Mouse (Mus musculus) hindbrain, embryonic 10.5 days (tissue): ENCODE data around the gene Slfn14. TPM values are rescaled to one million over a fixed set of nuclear protein-coding genes. Genes with fewer than 3 reads are reported as not detected.
A peak's percentile ranks its signal among the peaks of the same experiment; 100 is the strongest.

ENCODE experiments used
- DNase-seq: peaks from one replicate; pipeline ENCODE4 v3.0.0-alpha.2; 2017; ENCODE audit warnings: low spot score
- H3K27ac ChIP-seq: fragments of 300-500 bp; sonication (generic); 2 replicates; pipeline ENCODE4 v1.5.1; 2016; ENCODE audit warnings: mild to moderate bottlenecking, moderate library complexity
- H3K27me3 ChIP-seq: fragments of 300-500 bp; sonication (generic); 2 replicates; pipeline ENCODE4 v1.6.1; 2016; ENCODE audit warnings: mild to moderate bottlenecking; ENCODE audit not compliant: poor library complexity, insufficient read depth, severe bottlenecking
- H3K36me3 ChIP-seq: fragments of 300-500 bp; sonication (generic); 2 replicates; pipeline ENCODE4 v1.6.1; 2016; ENCODE audit warnings: mild to moderate bottlenecking, moderate library complexity
- H3K4me1 ChIP-seq: fragments of 300-500 bp; sonication (generic); replicated peaks from 2 replicates; pipeline ENCODE4 v1.6.1; 2016; ENCODE audit warnings: mild to moderate bottlenecking
- H3K4me3 ChIP-seq: fragments of 300-500 bp; sonication (generic); 2 replicates; pipeline ENCODE4 v1.5.1; 2016; ENCODE audit warnings: mild to moderate bottlenecking, moderate library complexity
- H3K9me3 ChIP-seq: fragments of 300-500 bp; sonication (generic); 2 replicates; pipeline ENCODE4 v1.6.1; 2016; ENCODE audit warnings: mild to moderate bottlenecking, moderate library complexity
- WGBS: fragments of 180-500 bp; shearing (Covaris S2); methylation state at CpG from one replicate; pipeline ENCODE4 v1.1.7; 2016; 5-methylcytosine and 5-hydroxymethylcytosine counted together
- polyA plus RNA-seq: library from polyadenylated mRNA; unstranded; fragments of >200 nt; fragmentation: Nextera tagmentation; extraction: Ambion mirVana; gene quantifications from 2 replicates; pipeline ENCODE4 v1.2.1, GENCODE M21; 2016

Gene Slfn14
- polyA plus RNA-seq, 1 experiment from 2014 or later = 0.30 TPM

DNA sequence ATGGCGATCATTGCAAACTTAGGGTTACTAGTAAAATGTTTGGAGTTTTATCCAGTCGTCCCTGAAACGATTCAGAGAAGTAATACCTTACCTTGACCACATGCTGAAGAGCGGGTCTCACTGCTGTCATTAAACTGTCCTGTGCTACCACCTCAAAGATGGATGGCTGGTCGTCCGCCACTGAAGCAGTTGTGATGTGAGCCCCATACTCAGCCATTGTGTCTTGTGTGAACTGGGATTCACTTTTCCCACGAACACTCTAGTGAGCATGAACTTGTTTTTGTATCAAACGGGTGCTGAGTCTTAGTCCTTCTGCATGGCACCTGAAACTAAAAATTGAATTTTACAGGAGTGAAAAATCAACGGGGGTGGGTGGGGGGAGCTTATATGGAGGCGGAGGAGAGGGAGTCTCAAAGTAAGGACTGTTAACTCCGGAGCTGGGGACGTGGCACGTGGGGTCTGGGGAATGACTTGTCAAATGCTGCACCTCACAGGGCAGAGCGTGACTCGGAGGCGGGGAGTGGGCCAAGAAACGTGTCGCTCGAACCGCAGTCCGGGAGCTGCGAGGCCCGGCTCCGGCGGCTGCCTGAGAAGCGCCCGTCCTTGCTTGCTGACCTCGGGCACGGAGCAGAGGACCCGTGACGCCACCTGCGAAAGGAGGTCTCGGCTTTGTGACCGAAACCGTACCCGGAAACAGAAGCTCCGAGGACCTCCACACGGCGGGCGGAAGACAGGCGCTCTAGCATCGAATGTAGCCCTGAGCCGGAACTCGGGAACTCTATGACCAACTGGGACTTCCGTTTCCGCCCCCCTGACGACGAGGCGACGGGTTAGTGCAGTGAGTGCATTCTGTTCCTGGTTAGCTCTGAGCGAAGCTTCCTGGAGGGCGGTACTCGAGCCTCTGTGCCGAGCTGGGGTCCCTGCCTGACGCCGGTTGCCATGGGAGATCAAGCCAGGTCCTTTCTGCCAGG, 12.0 kb upstream of the Slfn14 start, which contains the start of gene Ap2b1:
TSS of gene Ap2b1 (plus strand) at position 800 of the 971 bp plus-strand sequence.
- no peaks in the 10 kb centered on the region for H3K27me3 ChIP-seq
- peak within 1 kb of the TSS; percentile 93 for H3K27ac ChIP-seq
- DNase-seq = peak; percentile 94
- no peaks in the 10 kb centered on the region for H3K9me3 ChIP-seq
- peak within 1 kb of the TSS; percentile 79 for H3K4me3 ChIP-seq
- WGBS = 3% methylated on average over 56 of the region's 56 CpGs
- peaks cover 29% of the 10 kb centered on the region for H3K4me1 ChIP-seq
- H3K36me3 ChIP-seq = peaks cover 36% of the 10 kb centered on the region

DNA sequence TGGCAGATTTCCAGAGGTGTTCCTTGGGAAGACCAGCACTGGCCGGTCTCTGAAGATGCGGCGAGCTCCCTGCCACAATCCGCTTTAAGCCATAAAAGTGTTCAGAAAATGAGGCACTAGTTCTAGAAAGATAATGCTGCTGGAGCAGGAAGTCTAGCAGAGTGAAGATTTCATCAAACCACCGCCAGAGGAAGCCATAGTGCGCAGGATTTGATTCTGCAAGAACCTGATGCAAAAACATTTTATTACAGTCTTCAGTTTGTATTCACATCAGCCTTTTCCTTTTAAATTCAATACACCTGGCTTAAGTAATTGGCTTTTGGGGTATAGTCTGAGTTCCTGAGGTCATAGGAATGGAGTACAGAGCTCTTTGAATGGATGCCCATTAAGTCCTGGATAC, 11.3 kb upstream of the Slfn14 start:
- no peaks in the 10 kb centered on the region for H3K9me3 ChIP-seq
- H3K4me3 ChIP-seq = peak overlapping the region; percentile 79
- no peak for DNase-seq
- no peaks in the 10 kb centered on the region for H3K27me3 ChIP-seq
- H3K27ac ChIP-seq = peak overlapping the region; percentile 93
- 81% methylated on average over 6 of the region's 6 CpGs for WGBS
- peaks cover 36% of the 10 kb centered on the region for H3K36me3 ChIP-seq
- peaks cover 34% of the 10 kb centered on the region for H3K4me1 ChIP-seq

DNA sequence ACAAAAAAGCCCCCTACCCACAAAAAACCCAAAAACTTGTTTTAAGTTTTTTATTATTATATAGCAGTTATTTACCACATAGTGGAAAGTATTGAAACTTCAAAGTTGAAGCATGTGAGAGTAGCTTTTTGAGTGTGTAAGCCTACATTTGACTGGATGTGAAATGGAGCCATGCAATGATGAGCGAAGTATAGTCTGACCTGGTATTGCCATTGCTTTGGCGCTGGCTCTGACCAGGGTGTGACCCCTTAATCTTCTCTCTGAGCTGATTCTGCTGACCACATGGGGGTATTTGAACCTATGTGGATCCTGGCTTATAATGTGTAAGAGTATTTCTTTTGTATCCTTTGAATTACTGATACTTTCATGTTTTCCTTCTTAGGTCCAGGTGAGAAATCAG, 7.6 kb upstream of the Slfn14 start:
- WGBS = 95% methylated on average over 2 of the region's 2 CpGs
- H3K4me3 ChIP-seq = peak overlapping the region; percentile 75; the same call in 1 of the 2 replicates

DNA sequence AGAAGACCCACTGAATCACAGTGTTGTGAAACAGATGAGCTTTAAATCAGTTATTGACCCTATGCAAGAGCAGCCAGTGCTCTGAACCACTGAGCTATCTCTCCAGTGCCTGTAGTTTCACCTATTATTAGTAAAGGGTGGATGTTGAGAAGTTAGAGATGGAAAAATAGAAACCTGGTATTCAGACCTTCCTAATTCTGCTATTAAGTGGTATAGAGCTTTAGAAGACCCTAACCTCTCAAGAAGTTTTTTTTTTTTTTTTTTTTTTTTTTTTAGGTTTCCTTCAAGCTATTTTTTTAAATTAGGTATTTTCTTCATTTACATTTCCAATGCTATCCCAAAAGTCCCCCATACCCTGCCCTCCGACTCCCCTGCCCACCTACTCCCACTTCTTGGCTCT, 6.7 kb upstream of the Slfn14 start:
- Histone ChIP-seq H3K9me3 (no peaks in the 10 kb centered on the region), H3K27me3 (no peaks in the 10 kb centered on the region), H3K27ac (no peak overlapping the region), H3K4me3 (peak overlapping the region; percentile 75), H3K4me1 (peaks cover 40% of the 10 kb centered on the region), H3K36me3 (peaks cover 36% of the 10 kb centered on the region)
- DNase-seq = no peak
- WGBS = 88% methylated on average over 1 of the region's 1 CpGs

More for the DNA sequence above, 7.6 kb upstream of the Slfn14 start:
- DNase-seq = no peak
- Histone ChIP-seq H3K27ac (no peak overlapping the region), H3K27me3 (no peaks in the 10 kb centered on the region), H3K36me3 (peaks cover 36% of the 10 kb centered on the region), H3K4me1 (peaks cover 42% of the 10 kb centered on the region), H3K9me3 (no peaks in the 10 kb centered on the region)

DNA sequence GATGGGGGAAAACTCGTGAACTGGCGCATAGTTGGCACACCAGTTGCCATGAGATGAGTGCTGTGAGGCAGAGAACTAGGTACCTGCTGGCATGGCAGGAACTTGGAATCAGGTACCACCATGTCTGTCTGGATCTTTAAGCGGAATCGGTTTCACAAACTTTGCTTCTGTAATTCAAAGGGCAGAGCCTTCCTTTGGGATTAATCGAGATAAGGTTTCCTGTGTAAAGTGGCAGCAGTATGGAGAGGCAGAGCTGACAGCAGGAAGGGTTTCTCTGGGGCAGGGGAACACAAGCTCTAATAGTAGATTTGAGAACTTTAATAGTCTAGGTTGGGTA, 5.7 kb upstream of the Slfn14 start:
- Histone ChIP-seq H3K4me1 (peaks cover 30% of the 10 kb centered on the region), H3K4me3 (peak overlapping the region; percentile 75), H3K27ac (peak overlapping the region; percentile 93), H3K27me3 (no peaks in the 10 kb centered on the region), H3K9me3 (no peaks in the 10 kb centered on the region), H3K36me3 (peaks cover 33% of the 10 kb centered on the region)
- no peak for DNase-seq
- WGBS = 4% methylated on average over 5 of the region's 5 CpGs

DNA sequence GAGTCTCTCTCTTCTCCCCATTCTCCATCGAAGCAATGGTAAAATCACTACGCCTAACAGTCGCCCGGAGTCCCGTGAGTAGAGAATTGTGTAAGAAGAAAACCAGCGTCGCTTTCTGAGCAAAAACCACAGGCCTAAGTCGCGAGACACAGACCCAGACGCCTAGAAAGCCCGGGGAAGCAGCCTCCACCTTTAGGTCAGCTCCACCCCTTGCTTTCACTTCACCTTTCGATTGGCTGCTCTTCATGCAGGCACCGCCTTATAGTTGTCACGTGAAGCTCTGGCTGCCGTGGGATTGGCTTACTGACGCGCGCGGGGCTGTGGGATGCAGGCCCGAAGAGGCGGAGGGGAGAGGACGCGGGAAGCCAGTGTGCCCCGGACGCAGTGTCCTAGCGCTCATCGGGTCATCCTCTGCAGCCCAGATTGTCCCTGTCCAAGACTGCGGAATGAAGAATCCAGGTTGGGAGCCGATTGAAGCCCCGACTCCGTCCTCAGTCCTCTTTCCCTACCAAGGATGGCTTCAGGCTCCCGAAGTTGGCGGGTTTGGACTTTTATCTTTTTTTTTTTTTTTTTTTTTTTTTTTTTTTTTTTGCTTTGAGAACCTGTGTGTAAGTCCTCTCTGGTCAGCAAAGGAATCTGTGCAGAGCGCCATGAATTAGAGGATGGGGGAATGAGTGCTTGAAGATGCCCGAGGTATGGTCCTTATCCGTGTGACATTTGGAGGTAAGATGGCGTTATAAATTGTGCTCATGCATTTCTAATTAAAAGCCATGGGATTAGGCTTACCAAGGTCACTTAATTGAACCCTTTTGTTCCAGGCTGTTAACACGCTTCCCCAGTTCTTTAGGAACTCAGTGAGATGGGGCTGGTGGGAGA, 5.1 kb upstream of the Slfn14 start:
- H3K4me3 ChIP-seq = peak overlapping the region; percentile 75
- peak; percentile 94 for DNase-seq
- H3K36me3 ChIP-seq = peaks cover 27% of the 10 kb centered on the region
- peaks cover 29% of the 10 kb centered on the region for H3K4me1 ChIP-seq
- no peaks in the 10 kb centered on the region for H3K27me3 ChIP-seq
- under 1% methylated on average over 38 of the region's 38 CpGs for WGBS
- H3K27ac ChIP-seq = peak overlapping the region; percentile 93
- no peaks in the 10 kb centered on the region for H3K9me3 ChIP-seq

DNA sequence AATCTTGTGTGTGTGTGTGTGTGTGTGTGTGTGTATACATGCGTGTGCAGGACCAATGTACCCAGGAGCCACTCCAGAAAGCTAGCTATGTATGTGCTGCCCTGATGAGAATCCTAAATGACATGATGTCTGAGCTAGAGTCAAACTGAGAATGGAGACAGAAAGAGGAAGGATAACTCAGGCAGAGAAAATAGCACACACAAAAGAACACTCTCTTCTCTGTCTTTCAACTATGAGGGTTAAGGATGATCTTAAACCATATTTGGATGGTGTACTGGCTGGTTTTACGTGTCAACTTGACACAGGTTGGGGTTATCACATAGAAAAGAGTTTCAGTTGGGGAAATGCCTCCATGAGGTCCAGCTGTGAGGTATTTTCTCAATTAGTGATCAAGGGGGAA, 3.1 kb upstream of the Slfn14 start:
- H3K4me1 ChIP-seq = peaks cover 29% of the 10 kb centered on the region
- peaks cover 7% of the 10 kb centered on the region; the same call in 1 of the 2 replicates for H3K36me3 ChIP-seq
- H3K4me3 ChIP-seq = no peak overlapping the region
- H3K27me3 ChIP-seq = no peaks in the 10 kb centered on the region
- H3K9me3 ChIP-seq = no peaks in the 10 kb centered on the region
- no peak overlapping the region for H3K27ac ChIP-seq
- no peak for DNase-seq
- WGBS = 81% methylated on average over 2 of the region's 2 CpGs

DNA sequence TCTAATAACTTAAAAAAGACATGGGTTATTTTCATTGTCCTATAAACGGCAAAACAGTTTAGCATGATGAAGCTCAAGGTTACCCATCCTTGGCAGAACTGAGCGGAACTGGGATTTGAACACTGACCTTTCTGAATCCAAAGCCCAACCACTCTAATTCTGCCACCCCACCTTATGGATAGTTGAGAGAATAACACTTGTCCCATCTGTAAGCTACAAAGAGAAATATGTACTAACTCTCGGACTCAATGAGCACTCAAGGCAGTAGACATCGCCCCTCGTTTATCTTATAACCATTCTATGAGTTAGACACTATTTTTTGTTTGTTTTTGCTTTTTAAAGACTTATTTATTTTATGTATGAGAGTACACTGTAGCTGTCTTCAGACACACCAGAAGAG, 2.5 kb upstream of the Slfn14 start:
- Histone ChIP-seq H3K4me1 (peaks cover 28% of the 10 kb centered on the region), H3K36me3 (peaks cover under 1% of the 10 kb centered on the region; the same call in 1 of the 2 replicates), H3K4me3 (no peak overlapping the region), H3K27ac (no peak overlapping the region), H3K27me3 (no peaks in the 10 kb centered on the region), H3K9me3 (no peaks in the 10 kb centered on the region)
- 92% methylated on average over 5 of the region's 5 CpGs for WGBS
- DNase-seq = no peak

DNA sequence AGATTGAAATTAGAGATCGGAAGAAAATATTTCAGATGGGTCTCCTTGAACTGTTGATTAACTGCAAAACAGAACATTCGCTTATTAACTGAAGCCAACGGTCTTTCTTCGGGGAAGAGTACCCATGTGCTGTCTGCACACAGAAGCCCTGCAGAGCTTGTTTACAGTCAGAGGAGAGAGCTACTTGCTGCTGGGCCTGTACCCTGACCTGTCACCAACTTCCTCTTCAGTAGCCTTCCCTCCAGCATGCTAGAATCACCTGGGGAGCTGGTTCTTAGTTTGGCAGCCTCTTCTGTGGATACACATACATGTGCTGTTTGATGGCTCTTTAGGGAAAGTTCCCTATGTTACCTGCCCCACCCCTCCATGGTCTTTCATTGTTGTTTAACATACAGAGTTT, 899 bp downstream of the Slfn14 start:
- no peaks in the 10 kb centered on the region for H3K9me3 ChIP-seq
- 90% methylated on average over 4 of the region's 4 CpGs for WGBS
- H3K27ac ChIP-seq = no peak overlapping the region
- H3K4me3 ChIP-seq = no peak overlapping the region
- H3K4me1 ChIP-seq = peaks cover 3% of the 10 kb centered on the region; the same call in 1 of the 2 replicates
- H3K27me3 ChIP-seq = no peaks in the 10 kb centered on the region
- no peak for DNase-seq
- H3K36me3 ChIP-seq = no peaks in the 10 kb centered on the region

DNA sequence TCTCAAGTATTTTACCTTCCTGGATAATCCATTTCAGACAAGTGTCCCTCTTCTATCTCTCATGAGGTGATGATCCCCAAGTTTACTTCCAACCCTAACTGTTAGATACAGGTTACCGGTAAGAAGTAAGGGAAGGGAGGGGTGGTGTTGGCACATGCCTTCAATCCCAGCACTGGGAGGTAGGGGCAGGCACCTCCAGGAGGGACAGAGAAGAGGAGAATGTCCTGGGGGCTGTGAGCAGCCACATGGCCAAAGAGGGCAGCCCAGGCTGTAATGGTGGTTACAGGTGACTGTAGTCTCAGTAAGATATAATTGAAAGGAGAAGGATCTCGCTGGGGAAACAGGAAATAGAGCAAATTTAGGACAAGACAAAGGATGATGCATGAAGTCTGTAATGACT, 4.4 kb downstream of the Slfn14 start:
- H3K4me1 ChIP-seq = no peaks in the 10 kb centered on the region
- no peak overlapping the region for H3K27ac ChIP-seq
- WGBS = 73% methylated on average over 2 of the region's 2 CpGs

DNA sequence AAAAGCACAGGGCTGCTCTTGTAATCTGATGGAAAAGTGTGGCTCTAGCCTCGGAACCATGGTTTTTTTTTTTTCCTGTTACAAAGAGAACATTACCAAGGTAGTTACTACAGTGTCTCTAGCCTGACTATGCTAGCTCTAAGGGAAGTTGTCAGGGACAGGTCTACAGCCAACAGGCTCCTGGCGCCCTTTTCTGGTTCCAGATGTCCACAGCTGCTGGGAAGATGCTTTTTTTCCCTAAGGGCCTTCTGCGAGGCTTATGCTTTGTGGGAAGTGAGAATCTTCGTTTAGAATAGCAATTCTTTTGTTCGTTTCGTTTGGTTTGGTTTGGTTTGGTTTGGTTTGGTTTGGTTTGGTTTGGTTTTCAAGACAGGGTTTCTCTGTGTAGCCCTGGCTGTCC, 6.8 kb downstream of the Slfn14 start:
- H3K4me3 ChIP-seq = no peak overlapping the region
- DNase-seq = no peak
- no peaks in the 10 kb centered on the region for H3K36me3 ChIP-seq
- no peaks in the 10 kb centered on the region for H3K27me3 ChIP-seq
- H3K4me1 ChIP-seq = no peaks in the 10 kb centered on the region
- H3K9me3 ChIP-seq = no peaks in the 10 kb centered on the region
- no peak overlapping the region for H3K27ac ChIP-seq
- 79% methylated on average over 6 of the region's 6 CpGs for WGBS

More for the DNA sequence above, 4.4 kb downstream of the Slfn14 start:
- no peak overlapping the region for H3K4me3 ChIP-seq
- DNase-seq = no peak
- H3K9me3 ChIP-seq = no peaks in the 10 kb centered on the region
- H3K27me3 ChIP-seq = no peaks in the 10 kb centered on the region
- H3K36me3 ChIP-seq = no peaks in the 10 kb centered on the region

DNA sequence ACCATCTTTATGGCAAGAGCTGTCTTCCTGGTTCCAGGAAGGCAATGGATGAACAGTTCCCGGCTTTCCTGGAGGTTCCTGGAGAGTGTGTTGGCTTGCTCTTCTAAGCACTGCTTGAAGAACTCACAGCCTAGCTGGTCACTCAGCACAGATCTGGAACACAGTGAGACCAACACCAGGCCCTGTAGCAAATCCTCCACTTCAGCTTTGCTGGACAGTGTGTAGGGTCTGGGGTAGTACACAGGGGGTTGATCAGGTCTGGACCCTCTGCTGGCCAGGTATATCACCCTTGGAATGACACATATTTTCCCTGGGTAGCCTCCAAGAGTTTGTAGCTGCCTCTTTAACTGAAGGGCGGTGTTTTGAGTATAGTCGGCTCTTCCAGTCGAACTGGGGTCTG, 7.5 kb downstream of the Slfn14 start:
- no peaks in the 10 kb centered on the region for H3K4me1 ChIP-seq
- no peaks in the 10 kb centered on the region for H3K36me3 ChIP-seq
- WGBS = 82% methylated on average over 4 of the region's 4 CpGs
- H3K9me3 ChIP-seq = no peaks in the 10 kb centered on the region
- H3K27ac ChIP-seq = no peak overlapping the region
- no peak for DNase-seq
- no peaks in the 10 kb centered on the region for H3K27me3 ChIP-seq
- H3K4me3 ChIP-seq = no peak overlapping the region

DNA sequence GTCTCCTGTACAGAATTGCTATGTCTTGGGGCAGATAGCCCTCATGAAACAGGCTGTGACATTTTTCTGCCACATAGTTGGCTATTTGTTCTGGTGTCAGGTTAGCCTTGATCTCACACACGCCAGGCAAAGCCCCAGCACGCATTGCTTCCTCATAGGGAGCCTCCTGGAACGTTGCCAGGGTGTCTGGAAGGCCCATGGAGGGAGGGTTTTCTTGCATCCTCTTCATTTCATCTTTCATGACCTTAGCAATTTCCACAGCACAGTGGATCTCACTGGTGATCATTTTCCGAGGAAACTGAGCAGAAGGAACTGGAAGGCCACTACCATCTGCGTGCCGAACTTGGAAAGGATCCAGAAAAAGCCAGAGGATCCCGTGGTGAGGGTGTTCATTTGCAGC, 10.3 kb downstream of the Slfn14 start:
- WGBS = 79% methylated on average over 7 of the region's 7 CpGs
- DNase-seq = no peak
- H3K4me3 ChIP-seq = no peak overlapping the region
- no peak overlapping the region for H3K27ac ChIP-seq
- no peaks in the 10 kb centered on the region for H3K36me3 ChIP-seq
- no peaks in the 10 kb centered on the region for H3K9me3 ChIP-seq
- H3K4me1 ChIP-seq = no peaks in the 10 kb centered on the region
- no peaks in the 10 kb centered on the region for H3K27me3 ChIP-seq
